Mouse (Mus musculus) forelimb bud, embryonic 11.5 days (tissue): ENCODE measurements around the gene 1810010D01Rik.

Experiments used
- DNase-seq: peaks from one replicate; pipeline ENCODE4 v3.0.0-alpha.2; 2012; ENCODE audit warnings: low read depth, low spot score

Gene 1810010D01Rik

GRCm38 (mm10) chr7:145208006-145208405 is at the start of gene 1810010D01Rik:
1810010D01Rik (minus strand) TSS chr7:145208119.
- DNase-seq: no peak

GRCm38 (mm10) chr7:145256092-145256491 is 48.2 kb upstream of the 1810010D01Rik start:
- no peak for DNase-seq

- DNase-seq: no peak
Measured at GRCm38 (mm10) chr7:145253986-145254630, 46.2 kb upstream of the 1810010D01Rik start.

GRCm38 (mm10) chr7:145252715-145253476 is 45.0 kb upstream of the 1810010D01Rik start:
- peak; percentile 74 for DNase-seq

GRCm38 (mm10) chr7:145250225-145250624 is 42.3 kb upstream of the 1810010D01Rik start:
- no peak for DNase-seq

- DNase-seq: no peak
Measured at GRCm38 (mm10) chr7:145248911-145249310, 41.0 kb upstream of the 1810010D01Rik start.

- DNase-seq: peak; percentile 76
Measured at GRCm38 (mm10) chr7:145242851-145243712, 35.2 kb upstream of the 1810010D01Rik start.

- DNase-seq: no peak
Measured at GRCm38 (mm10) chr7:145242028-145242427, 34.1 kb upstream of the 1810010D01Rik start.

- no peak for DNase-seq
Measured at GRCm38 (mm10) chr7:145240929-145241328, 33.0 kb upstream of the 1810010D01Rik start.

- DNase-seq: no peak
Measured at GRCm38 (mm10) chr7:145239736-145240505, 32.0 kb upstream of the 1810010D01Rik start.

- no peak for DNase-seq
Measured at GRCm38 (mm10) chr7:145239145-145239544, 31.2 kb upstream of the 1810010D01Rik start.

GRCm38 (mm10) chr7:145234841-145235790 is 27.2 kb upstream of the 1810010D01Rik start:
- DNase-seq: no peak

- DNase-seq: no peak
Measured at GRCm38 (mm10) chr7:145231659-145232058, 23.7 kb upstream of the 1810010D01Rik start.

GRCm38 (mm10) chr7:145226641-145227040 is 18.7 kb upstream of the 1810010D01Rik start:
- no peak for DNase-seq

GRCm38 (mm10) chr7:145225626-145226025 is 17.7 kb upstream of the 1810010D01Rik start:
- DNase-seq: no peak

- no peak for DNase-seq
Measured at GRCm38 (mm10) chr7:145221841-145222689, 14.1 kb upstream of the 1810010D01Rik start.

- DNase-seq: no peak
Measured at GRCm38 (mm10) chr7:145221346-145221745, 13.4 kb upstream of the 1810010D01Rik start.

GRCm38 (mm10) chr7:145219420-145219831 is 11.5 kb upstream of the 1810010D01Rik start:
- no peak for DNase-seq

GRCm38 (mm10) chr7:145216591-145216990 is 8.7 kb upstream of the 1810010D01Rik start:
- no peak for DNase-seq
